In genomic region chr11:106387791-106388216, GRCm38 (mm10) we compare ENCODE assay signal across 8 mouse cellular contexts. TPM values are rescaled to one million over a fixed set of nuclear protein-coding genes. Genes with fewer than 3 reads are reported as not detected.
DNase-seq lines count a peak whose midpoint lies in the region; ATAC-seq lines count a peak whose summit lies in the region.

TSS of gene Icam2 (minus strand) at chr11:106388075.

- 56% methylated on average over 6 of the region's 6 CpGs for WGBS in limb, embryonic 13.5 days

- H3K9ac ChIP-seq in limb, embryonic 13.5 days, result no peak within 1 kb of the TSS

- peak; percentile 90 for ATAC-seq in activated CD4-positive, CD25-positive, alpha-beta regulatory T cell, adult 4 months
- no peak for ATAC-seq in limb, embryonic 13.5 days (ENCODE audit: low FRiP score, low read depth)

- no peak within 1 kb of the TSS for H3K27ac ChIP-seq in limb, embryonic 13.5 days

- peak; percentile 88 for DNase-seq in CD4-positive helper T cell, adult 2 months (ENCODE audit: low read depth, low spot score)
- DNase-seq in heart, adult 8-10 months (ENCODE audit: low spot score), result peak; percentile 25
- DNase-seq in naive thymus-derived CD4-positive, alpha-beta T cell, adult 2 months (ENCODE audit: low read depth), result peak; percentile 88
- no peak for DNase-seq in cerebellum, postnatal 25 days
- no peak for DNase-seq in left cerebral cortex, adult 18-20 months (ENCODE audit: low spot score in 2 of 2)
- DNase-seq in layer of hippocampus, adult 11-12 months (ENCODE audit: low spot score), result no peak

- no peak within 1 kb of the TSS for H3K4me3 ChIP-seq in limb, embryonic 13.5 days

- no peaks in the 10 kb centered on the region for H3K36me3 ChIP-seq in limb, embryonic 13.5 days

- no peaks in the 10 kb centered on the region for H3K9me3 ChIP-seq in limb, embryonic 13.5 days

- no peaks in the 10 kb centered on the region for H3K27me3 ChIP-seq in limb, embryonic 13.5 days

- no peak within 1 kb of the TSS for H3K4me2 ChIP-seq in limb, embryonic 13.5 days (replicated peaks)

- H3K4me1 ChIP-seq in limb, embryonic 13.5 days, result peaks cover 16% of the 10 kb centered on the region

RNA-seq across cellular contexts. Expression of gene Icam2, which starts in this region (rescaled TPM):
- 100 to 1,000 TPM in 1 of 2 experiments, 10 to 100 TPM in 1; 94.3 to 114 TPM for polyA plus RNA-seq in activated CD4-positive, CD25-positive, alpha-beta regulatory T cell, adult 4 months (2017; shearing (Covaris generic))
- total RNA-seq in heart, adult 8-10 months (2022), result 10 to 100 TPM; 15.6 to 28.2 (median 21.5) TPM
- 28.7 and 30.1 TPM in 2 replicates for polyA plus RNA-seq in limb, embryonic 13.5 days (2015; fragmentation: Nextera tagmentation; extraction: Ambion mirVana)
- 1 to 10 TPM; 2.9 to 5.7 TPM for total RNA-seq in left cerebral cortex, adult 18-20 months (2021)

Comparison
In these comparisons a context has a peak if more than half of its experiments do, and no peak if none do; other contexts are left out.
1. DNase-seq: peak in CD4-positive helper T cell, adult 2 months (single experiment), heart, adult 8-10 months (single experiment) and naive thymus-derived CD4-positive, alpha-beta T cell, adult 2 months (single experiment); none in cerebellum, postnatal 25 days (0 of 2), left cerebral cortex, adult 18-20 months (0 of 2) and layer of hippocampus, adult 11-12 months (single experiment).